Mouse (Mus musculus) B cell, adult 67 days (primary cell): ENCODE data around the gene Sdr42e1. TPM values are rescaled to one million over a fixed set of nuclear protein-coding genes. Genes with fewer than 3 reads are reported as not detected.

ENCODE experiments used
- total RNA-seq, 2 experiments: library from RNA; stranded (reverse); gene quantifications; 4 replicates each; pipeline ENCODE4 v1.2.4; 2023

Gene Sdr42e1
- total RNA-seq: 1 to 10 TPM; 1.4 to 2.1 TPM

GRCm38 (mm10) chr8:117673430-117673830 is at the start of gene Sdr42e1:
Gene Sdr42e1, minus strand, starts transcription at chr8:117673689.

GRCm38 (mm10) chr8:117701859-117702258 is 28.4 kb upstream of the Sdr42e1 start, which contains the start of gene Hsd17b2:
Gene Hsd17b2, plus strand, starts transcription at chr8:117701904.

Other genes starting within 250 kb of the Sdr42e1 start
- 100 to 1,000 TPM; 291 to 303 TPM for gene Plcg2, start 175.4 kb downstream of the Sdr42e1 start, total RNA-seq
- gene Hsd17b2, start 28.2 kb upstream of the Sdr42e1 start, total RNA-seq: not detected
- gene Mphosph6, start 128.3 kb upstream of the Sdr42e1 start, total RNA-seq: 10 to 100 TPM; 21.4 to 22.0 TPM